ENCODE assay signal across 23 mouse cellular contexts in genomic region chr3:135417799-135418198, GRCm38 (mm10). TPM values are rescaled to one million over a fixed set of nuclear protein-coding genes. Genes with fewer than 3 reads are reported as not detected.
DNase-seq lines count a peak whose midpoint lies in the region; ATAC-seq lines count a peak whose summit lies in the region.
"Had no signal": no experiment of that assay in that cellular context is flagged by ENCODE, and none has a peak within 500 bp of the region (broad histone marks: within the 10 kb centered on the region; RNA-seq: fewer than 3 reads in every experiment).

No protein-coding gene starts in this region.

- H3K9ac ChIP-seq in forebrain, embryonic 13.5 days = no peak overlapping the region
- H3K9ac ChIP-seq: embryonic facial prominence, embryonic 12.5 days; heart, embryonic 15.5 days; hindbrain, embryonic 12.5 days; liver, embryonic 13.5 days; lung, embryonic 15.5 days had no signal

- no peak overlapping the region for H3K4me3 ChIP-seq in forebrain, embryonic 13.5 days
- no peak overlapping the region for H3K4me3 ChIP-seq in forebrain, embryonic 10.5 days
- H3K4me3 ChIP-seq: embryonic facial prominence, embryonic 12.5 days; heart, embryonic 15.5 days; hindbrain, embryonic 12.5 days; left cerebral cortex, adult 2 months; limb, embryonic 10.5 days; liver, embryonic 13.5 days; lung, embryonic 15.5 days; midbrain, embryonic 10.5 days had no signal

- H3K4me1 ChIP-seq in forebrain, embryonic 13.5 days = peaks cover 17% of the 10 kb centered on the region
- H3K4me1 ChIP-seq in forebrain, embryonic 10.5 days = peaks cover 17% of the 10 kb centered on the region

- H3K4me2 ChIP-seq in forebrain, embryonic 13.5 days = no peak overlapping the region
- H3K4me2 ChIP-seq: embryonic facial prominence, embryonic 12.5 days; heart, embryonic 15.5 days; hindbrain, embryonic 12.5 days; liver, embryonic 13.5 days; lung, embryonic 15.5 days had no signal

- peak; percentile 16 for DNase-seq in lung, postnatal 25 days (ENCODE audit: low spot score)
- no peak for DNase-seq in lung, postnatal 14 days
- peak; percentile 41 for DNase-seq in thymus, postnatal 4 days
- DNase-seq in lung, postnatal 36 days = no peak
- DNase-seq in forebrain, embryonic 10.5 days (ENCODE audit: extremely low spot score, low spot score) = no peak
- DNase-seq: adrenal gland, postnatal 14 days; B cell, adult 2 months; cerebellum, adult 18-20 months; kidney, adult 11 months; kidney, postnatal 14 days; liver, embryonic 13.5 days; retina, postnatal 1 day; right cerebral cortex, postnatal 4 days had no signal

- WGBS in forebrain, embryonic 13.5 days = 89% methylated on average over 3 of the region's 3 CpGs
- 89% methylated on average over 3 of the region's 3 CpGs for WGBS in forebrain, embryonic 10.5 days

- peak; percentile 53 to 70 for ATAC-seq in hematopoietic stem cell, adult 5-6 weeks (replicated peaks in 1 of 2; ENCODE audit: insufficient read depth in 1 of 2, low FRiP score in 2 of 2, low TSS enrichment in 1 of 2, low read depth in 1 of 2, poor library complexity in 2 of 2, severe bottlenecking in 2 of 2)
- ATAC-seq in neutrophil, adult 5-6 weeks (ENCODE audit: extremely low read depth, insufficient number of reproducible peaks, low FRiP score, poor library complexity, severe bottlenecking) = peak; percentile 25; the same call in 1 of the 2 replicates
- ATAC-seq in forebrain, embryonic 13.5 days = no peak

- no peaks in the 10 kb centered on the region for H3K9me3 ChIP-seq in forebrain, embryonic 13.5 days (replicated peaks)
- H3K9me3 ChIP-seq in forebrain, embryonic 10.5 days = no peaks in the 10 kb centered on the region
- H3K9me3 ChIP-seq: embryonic facial prominence, embryonic 12.5 days; heart, embryonic 15.5 days; hindbrain, embryonic 12.5 days; limb, embryonic 10.5 days; liver, embryonic 13.5 days; lung, embryonic 15.5 days; midbrain, embryonic 10.5 days had no signal

- H3K27ac ChIP-seq in forebrain, embryonic 13.5 days = no peak overlapping the region
- no peak overlapping the region for H3K27ac ChIP-seq in forebrain, embryonic 10.5 days
- H3K27ac ChIP-seq: embryonic facial prominence, embryonic 12.5 days; heart, embryonic 15.5 days; hindbrain, embryonic 12.5 days; left cerebral cortex, adult 2 months; limb, embryonic 10.5 days; liver, embryonic 13.5 days; lung, embryonic 15.5 days; midbrain, embryonic 10.5 days had no signal

- peaks cover 7% of the 10 kb centered on the region for H3K36me3 ChIP-seq in forebrain, embryonic 13.5 days (ENCODE audit: poor library complexity, severe bottlenecking)
- H3K36me3 ChIP-seq in forebrain, embryonic 10.5 days (replicated peaks) = peaks cover 21% of the 10 kb centered on the region
- H3K36me3 ChIP-seq: heart, embryonic 15.5 days; lung, embryonic 15.5 days had no signal

- H3K27me3 ChIP-seq in forebrain, embryonic 13.5 days = no peaks in the 10 kb centered on the region
- H3K27me3 ChIP-seq in forebrain, embryonic 10.5 days (ENCODE audit: poor library complexity, severe bottlenecking) = no peaks in the 10 kb centered on the region
- H3K27me3 ChIP-seq: embryonic facial prominence, embryonic 12.5 days; heart, embryonic 15.5 days; hindbrain, embryonic 12.5 days; liver, embryonic 13.5 days; lung, embryonic 15.5 days had no signal

RNA-seq across cellular contexts. Expression of gene Cisd2, which starts 5.9 kb away (rescaled TPM):
- 68.9 and 74.7 TPM in 2 replicates for total RNA-seq in hematopoietic stem cell, adult 5-6 weeks (2017)
- total RNA-seq in neutrophil, adult 5-6 weeks (2017) = 55.0 and 58.2 TPM in 2 replicates
- 77.3 and 80.3 TPM in 2 replicates for polyA plus RNA-seq in forebrain, embryonic 13.5 days (2015; fragmentation: Nextera tagmentation; extraction: Ambion mirVana)
- polyA plus RNA-seq in forebrain, embryonic 10.5 days (2016; fragmentation: Nextera tagmentation; extraction: Ambion mirVana) = 87.8 and 89.8 TPM in 2 replicates

RNA-seq across cellular contexts. Expression of gene Ube2d3, which starts 20.1 kb away (rescaled TPM):
- total RNA-seq in hematopoietic stem cell, adult 5-6 weeks (2017) = 650 and 1,047 TPM in 2 replicates
- total RNA-seq in neutrophil, adult 5-6 weeks (2017) = 572 and 587 TPM in 2 replicates
- 470 and 482 TPM in 2 replicates for polyA plus RNA-seq in forebrain, embryonic 13.5 days (2015; fragmentation: Nextera tagmentation; extraction: Ambion mirVana)
- 565 and 588 TPM in 2 replicates for polyA plus RNA-seq in forebrain, embryonic 10.5 days (2016; fragmentation: Nextera tagmentation; extraction: Ambion mirVana)

Comparison
In these comparisons a context has a peak if more than half of its experiments do, and no peak if none do; other contexts are left out.
1. DNase-seq: peak in lung, postnatal 25 days (single experiment) and thymus, postnatal 4 days (single experiment); none in lung, postnatal 14 days (single experiment), lung, postnatal 36 days (single experiment) and forebrain, embryonic 10.5 days (single experiment).